Mouse (Mus musculus) lung, postnatal 0 days (tissue): ENCODE measurements at regions not wholly inside any gene's neighbourhood (a gene's known extent, or its start where the extent isn't known, plus 50 kb on each side); places are given as distances from the start of the nearest gene placed in this dataset.

Experiments used
- ATAC-seq: fragments of 200-750 bp; cut with Nextera tagmentation; 2 replicates; pipeline ENCODE4 v1.8.0; 2017; ENCODE audit warnings: moderate library complexity
- DNase-seq: peaks from one replicate; pipeline ENCODE4 v3.0.0-alpha.2; 2016; ENCODE audit warnings: low spot score
- H3K27ac ChIP-seq: fragments of 300-500 bp; sonication (generic); 2 replicates; pipeline ENCODE4 v1.5.1; 2014; ENCODE audit warnings: antibody characterized with exemption, mild to moderate bottlenecking, low read length, mixed read lengths
- H3K27me3 ChIP-seq: fragments of 300-500 bp; sonication (generic); replicated peaks from 2 replicates; pipeline ENCODE4 v1.6.1; 2014; ENCODE audit warnings: low read length, mixed read lengths; ENCODE audit not compliant: insufficient read depth
- H3K36me3 ChIP-seq: fragments of 300-500 bp; sonication (generic); 2 replicates; pipeline ENCODE4 v1.6.1; 2014; ENCODE audit warnings: low read length, mixed read lengths; ENCODE audit not compliant: insufficient read depth
- H3K4me1 ChIP-seq: fragments of 300-500 bp; sonication (generic); 2 replicates; pipeline ENCODE4 v1.6.1; 2014; ENCODE audit warnings: antibody characterized with exemption, low read depth, low read length, mixed read lengths; ENCODE audit not compliant: insufficient read depth
- H3K4me2 ChIP-seq: fragments of 300-500 bp; sonication (generic); replicated peaks from 2 replicates; pipeline ENCODE4 v1.6.1; 2014; ENCODE audit warnings: low read depth, mild to moderate bottlenecking, low read length, moderate library complexity, mixed read lengths
- H3K4me3 ChIP-seq: fragments of 300-500 bp; sonication (generic); 2 replicates; pipeline ENCODE4 v1.5.1; 2014; ENCODE audit warnings: low read depth, low read length
- H3K9ac ChIP-seq: fragments of 300-500 bp; sonication (generic); replicated peaks from 2 replicates; pipeline ENCODE4 v1.6.1; 2014; ENCODE audit warnings: low read depth, mild to moderate bottlenecking
- H3K9me3 ChIP-seq: fragments of 300-500 bp; sonication (generic); 2 replicates; pipeline ENCODE4 v1.6.1; 2016; ENCODE audit warnings: low read length, mixed read lengths
- CTCF ChIP-seq: IDR thresholded peaks from 2 replicates; pipeline ENCODE4 v1.5.1; 2016; ENCODE audit warnings: antibody characterized with exemption, mild to moderate bottlenecking
- EP300 ChIP-seq: IDR thresholded peaks from 2 replicates; pipeline ENCODE4 v1.6.1; 2016; ENCODE audit warnings: antibody characterized with exemption, mild to moderate bottlenecking, control low read depth
- WGBS: fragments of 180-500 bp; shearing (Covaris S2); extraction: QIAGEN DNeasy Blood & Tissue Kit; methylation state at CpG from one replicate; pipeline ENCODE4 v1.1.7; 2014; 5-methylcytosine and 5-hydroxymethylcytosine counted together

DNA sequence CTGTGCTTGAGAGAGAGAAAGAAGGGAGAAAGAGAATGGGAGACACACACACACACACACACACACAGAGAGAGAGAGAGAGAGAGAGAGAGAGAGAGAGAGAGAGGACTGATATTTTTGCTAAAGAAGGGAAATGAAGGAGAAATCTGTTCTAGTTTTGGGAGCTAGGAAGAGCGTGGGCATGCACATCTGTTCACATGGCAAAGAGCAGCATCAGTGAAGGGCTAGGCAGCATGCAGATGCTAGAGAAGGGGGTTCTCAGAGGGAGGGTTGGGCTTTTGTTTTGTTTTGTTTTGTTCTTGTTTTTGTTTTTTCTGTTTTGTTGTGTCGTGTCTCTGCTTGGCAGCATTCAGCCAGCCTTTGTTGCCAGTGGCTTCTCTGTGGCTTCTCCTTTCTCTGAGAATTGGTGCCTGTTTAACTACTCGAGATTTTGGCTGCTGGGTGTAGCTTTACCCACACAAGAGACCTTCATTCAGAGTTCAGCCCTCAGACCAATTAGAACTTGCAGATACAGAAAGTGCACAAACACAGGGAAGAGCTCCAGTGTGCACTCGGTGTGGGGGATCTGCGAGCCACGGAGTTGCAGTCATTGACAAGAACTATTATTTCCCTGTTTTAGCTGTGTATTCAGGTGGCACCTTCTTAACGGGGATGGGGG lies 237.9 kb upstream of the Id4 start:
- no peak overlapping the region for H3K9ac ChIP-seq
- 76% methylated on average over 7 of the region's 7 CpGs for WGBS

DNA sequence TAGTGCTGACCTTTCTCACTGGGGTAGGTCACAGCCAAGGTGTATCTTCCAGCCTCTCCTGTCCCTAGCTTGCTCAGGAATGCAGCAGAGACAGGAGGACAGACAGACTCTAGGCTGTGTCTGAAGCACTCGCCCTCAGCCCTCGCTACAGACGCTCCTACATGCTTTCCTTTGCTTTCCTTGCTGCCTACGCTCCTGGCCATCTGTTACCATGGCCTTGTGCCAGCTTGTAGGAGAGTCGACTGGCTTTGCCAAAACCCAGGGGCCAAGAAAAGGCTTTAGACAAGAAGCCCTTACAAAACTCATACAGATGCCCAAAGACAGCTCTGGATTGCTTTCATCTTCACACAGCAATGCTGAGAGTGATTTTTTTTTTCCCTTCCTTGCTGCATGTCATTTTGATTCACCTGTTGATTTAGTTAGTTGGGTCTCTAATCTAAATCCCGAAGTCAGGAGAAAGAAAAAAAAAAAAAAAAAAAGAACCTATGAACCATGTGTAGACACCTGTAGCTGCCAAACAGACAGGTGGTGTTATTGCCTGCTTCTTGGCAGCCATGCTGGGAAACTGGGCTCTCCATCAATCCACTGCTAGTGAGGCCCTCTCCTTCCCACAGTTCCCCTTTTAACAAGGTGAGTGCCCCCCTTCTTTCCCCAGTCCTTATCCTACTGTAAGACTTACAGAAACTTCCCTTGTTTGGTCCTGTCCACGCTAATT lies 233.1 kb upstream of the Id4 start:
- no peaks in the 10 kb centered on the region for H3K36me3 ChIP-seq
- TF ChIP-seq CTCF (no peak), EP300 (no peak)
- WGBS, result 34% methylated on average over 7 of the region's 7 CpGs
- no peaks in the 10 kb centered on the region for H3K4me1 ChIP-seq
- no peak overlapping the region for H3K4me3 ChIP-seq
- no peak for ATAC-seq
- H3K27me3 ChIP-seq, result no peaks in the 10 kb centered on the region
- no peak overlapping the region for H3K27ac ChIP-seq
- peak; percentile 43 for DNase-seq
- no peak overlapping the region for H3K9ac ChIP-seq
- H3K9me3 ChIP-seq, result no peaks in the 10 kb centered on the region
- H3K4me2 ChIP-seq, result no peak overlapping the region

More for the DNA sequence above, 237.9 kb upstream of the Id4 start:
- TF ChIP-seq CTCF (no peak), EP300 (no peak)
- H3K27ac ChIP-seq, result no peak overlapping the region
- no peaks in the 10 kb centered on the region for H3K9me3 ChIP-seq
- DNase-seq (no peak), ATAC-seq (no peak)
- no peaks in the 10 kb centered on the region for H3K36me3 ChIP-seq
- no peaks in the 10 kb centered on the region for H3K27me3 ChIP-seq
- no peaks in the 10 kb centered on the region for H3K4me1 ChIP-seq
- H3K4me2 ChIP-seq, result no peak overlapping the region
- H3K4me3 ChIP-seq, result no peak overlapping the region

DNA sequence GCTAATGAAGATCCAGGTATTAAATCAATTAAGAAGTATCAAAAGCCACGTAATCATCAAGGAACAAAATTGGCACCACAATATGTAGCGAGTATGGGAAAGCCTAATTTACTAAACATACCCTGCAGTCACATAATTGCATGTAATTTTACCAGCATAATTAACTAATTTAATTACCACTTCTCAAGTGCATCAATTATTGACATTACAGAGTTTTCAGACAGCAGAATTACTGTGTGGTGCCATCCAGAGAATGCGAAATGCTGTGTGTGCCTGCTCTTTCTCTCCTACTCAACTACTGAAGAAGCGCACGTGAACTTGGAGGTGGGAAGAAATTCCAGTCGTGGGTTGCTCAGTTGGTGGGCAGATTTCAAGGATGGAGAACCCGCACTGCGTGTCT lies 229.5 kb upstream of the Id4 start:
- ATAC-seq, result no peak

DNA sequence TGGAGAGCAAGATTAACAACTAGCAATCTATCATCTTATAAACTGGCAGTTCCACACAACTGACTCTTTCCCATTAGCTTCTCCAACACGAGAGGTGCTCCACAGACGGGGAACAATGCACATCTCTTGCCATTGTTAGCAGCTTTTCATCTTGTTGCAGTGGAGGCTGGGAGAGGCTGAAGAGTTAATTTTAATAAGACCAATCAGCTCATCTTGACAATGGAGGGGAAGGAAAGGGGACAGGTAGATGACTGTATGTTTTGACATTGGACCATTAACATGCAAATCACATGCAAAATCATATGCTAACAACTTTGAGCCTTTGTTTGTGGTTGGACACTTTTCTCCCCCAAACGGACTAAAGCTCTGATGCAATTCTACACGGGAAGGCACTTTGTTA lies 218.9 kb upstream of the Id4 start:
- H3K4me3 ChIP-seq, result no peak overlapping the region
- TF ChIP-seq EP300 (no peak), CTCF (no peak)
- no peaks in the 10 kb centered on the region for H3K36me3 ChIP-seq
- no peak for DNase-seq
- H3K4me2 ChIP-seq, result no peak overlapping the region
- no peak for ATAC-seq
- H3K9ac ChIP-seq, result no peak overlapping the region
- 68% methylated on average over 4 of the region's 4 CpGs for WGBS
- no peaks in the 10 kb centered on the region for H3K9me3 ChIP-seq
- no peaks in the 10 kb centered on the region for H3K4me1 ChIP-seq
- H3K27ac ChIP-seq, result no peak overlapping the region
- H3K27me3 ChIP-seq, result no peaks in the 10 kb centered on the region

More for the DNA sequence above, 229.5 kb upstream of the Id4 start:
- TF ChIP-seq CTCF, result no peak
- no peak for TF ChIP-seq EP300
- WGBS, result 84% methylated on average over 8 of the region's 8 CpGs
- no peaks in the 10 kb centered on the region for H3K9me3 ChIP-seq
- no peak overlapping the region for H3K9ac ChIP-seq
- no peaks in the 10 kb centered on the region for H3K36me3 ChIP-seq
- H3K27ac ChIP-seq, result no peak overlapping the region
- no peaks in the 10 kb centered on the region for H3K27me3 ChIP-seq
- H3K4me2 ChIP-seq, result no peak overlapping the region
- H3K4me1 ChIP-seq, result no peaks in the 10 kb centered on the region
- no peak overlapping the region for H3K4me3 ChIP-seq
- DNase-seq, result no peak

DNA sequence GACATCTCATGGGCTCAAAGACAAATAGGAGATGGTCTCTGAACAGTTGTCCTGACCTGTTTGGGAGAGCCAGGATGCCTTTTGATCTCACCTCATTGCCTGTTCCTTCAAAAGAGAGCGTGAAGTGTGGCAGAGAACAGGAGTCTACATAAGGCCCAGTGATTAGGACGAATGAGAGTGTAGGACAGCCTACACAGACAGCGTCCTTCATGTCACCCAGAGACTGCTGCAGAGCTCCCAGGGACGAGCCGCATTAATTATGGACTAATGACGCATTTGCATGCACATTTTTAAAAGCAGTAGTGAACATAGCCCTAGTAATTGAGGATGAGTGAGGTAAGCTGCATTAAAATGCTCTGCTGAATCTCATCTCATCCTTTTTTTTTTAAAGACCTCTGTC lies 218.5 kb upstream of the Id4 start:
- H3K4me1 ChIP-seq, result no peaks in the 10 kb centered on the region
- DNase-seq (no peak), ATAC-seq (no peak)
- H3K4me2 ChIP-seq, result no peak overlapping the region
- H3K9ac ChIP-seq, result no peak overlapping the region
- 80% methylated on average over 6 of the region's 6 CpGs for WGBS
- H3K4me3 ChIP-seq, result no peak overlapping the region
- H3K9me3 ChIP-seq, result no peaks in the 10 kb centered on the region
- no peak overlapping the region for H3K27ac ChIP-seq
- TF ChIP-seq EP300 (no peak), CTCF (no peak)
- no peaks in the 10 kb centered on the region for H3K27me3 ChIP-seq
- no peaks in the 10 kb centered on the region for H3K36me3 ChIP-seq

DNA sequence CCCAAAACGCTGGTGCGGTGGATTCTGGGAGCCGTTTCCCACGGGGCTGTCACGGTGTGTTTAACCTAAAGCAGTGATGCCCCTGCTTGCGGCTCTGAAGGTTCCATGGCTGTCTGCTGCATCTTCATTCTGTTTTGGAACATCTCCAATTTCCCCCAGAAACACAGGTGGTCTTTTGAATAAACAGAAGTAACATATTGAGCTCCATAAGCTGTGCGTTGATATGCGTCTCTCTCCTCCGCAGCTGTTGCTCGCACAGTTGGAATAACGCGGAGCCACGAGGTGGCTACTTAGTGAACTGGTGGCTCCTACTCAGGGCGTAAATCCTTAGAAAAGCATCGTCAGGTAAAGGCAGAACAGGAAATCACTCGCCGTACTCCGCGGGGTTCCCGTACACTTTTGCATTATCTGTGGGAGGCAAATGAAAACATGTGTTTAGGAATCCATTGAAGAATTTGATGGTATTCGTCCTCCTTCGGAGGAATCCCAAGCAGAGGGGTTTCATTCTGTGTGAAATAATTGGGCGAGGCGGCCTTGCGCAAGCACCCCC lies 214.8 kb upstream of the Id4 start:
- H3K4me3 ChIP-seq, result no peak overlapping the region
- ATAC-seq, result no peak
- H3K36me3 ChIP-seq, result no peaks in the 10 kb centered on the region
- no peaks in the 10 kb centered on the region for H3K9me3 ChIP-seq
- no peak overlapping the region for H3K9ac ChIP-seq
- DNase-seq, result no peak
- no peak overlapping the region for H3K27ac ChIP-seq
- H3K27me3 ChIP-seq, result no peaks in the 10 kb centered on the region
- no peaks in the 10 kb centered on the region for H3K4me1 ChIP-seq
- 73% methylated on average over 25 of the region's 25 CpGs for WGBS
- H3K4me2 ChIP-seq, result no peak overlapping the region
- TF ChIP-seq CTCF (no peak), EP300 (no peak)
